Mouse (Mus musculus): Measurements from ENCODE around the gene 2810021J22Rik. TPM values are rescaled to one million over a fixed set of nuclear protein-coding genes. Genes with fewer than 3 reads are reported as not detected.

2810021J22Rik gene
- total RNA-seq, 1 experiment from 2014 or later = 1.7 TPM

Other genes with a start within 250 kb of the 2810021J22Rik start
- gene Olfr323, start 236.7 kb upstream of the 2810021J22Rik start, total RNA-seq (2017) = not detected in 2 replicates
- gene Trim58, start 226.8 kb upstream of the 2810021J22Rik start, total RNA-seq (2017) = 2.8 and 3.9 TPM in 2 replicates
- not detected in 2 replicates for gene Olfr322, start 208.4 kb upstream of the 2810021J22Rik start, total RNA-seq (2017)
- gene Olfr320, start 186.1 kb upstream of the 2810021J22Rik start, total RNA-seq (2017) = not detected in 2 replicates
- not detected in 2 replicates for gene Olfr319, start 168.1 kb upstream of the 2810021J22Rik start, total RNA-seq (2017)
- not detected in 2 replicates for gene Olfr318, start 143.2 kb upstream of the 2810021J22Rik start, total RNA-seq (2017)
- gene Olfr317, start 128.0 kb upstream of the 2810021J22Rik start, total RNA-seq (2017) = not detected in 2 replicates
- gene Olfr316, start 114.5 kb upstream of the 2810021J22Rik start, total RNA-seq (2017) = not detected in 2 replicates
- gene Olfr315, start 94.0 kb upstream of the 2810021J22Rik start, total RNA-seq (2017) = not detected in 2 replicates
- gene Olfr314, start 84.3 kb upstream of the 2810021J22Rik start, total RNA-seq (2017) = not detected in 2 replicates
- gene Fam183b, start 65.3 kb upstream of the 2810021J22Rik start, total RNA-seq (2017) = not detected in 2 replicates
- not detected in 2 replicates for gene Olfr313, start 52.2 kb upstream of the 2810021J22Rik start, total RNA-seq (2017)
- not detected in 2 replicates for gene Olfr312, start 38.0 kb upstream of the 2810021J22Rik start, total RNA-seq (2017)
- not detected in 2 replicates for gene Olfr311, start 28.0 kb upstream of the 2810021J22Rik start, total RNA-seq (2017)
- gene Gm12258, start 20.1 kb upstream of the 2810021J22Rik start, total RNA-seq (2017) = 2.5 and 7.9 TPM in 2 replicates
- 7.3 and 15.1 TPM in 2 replicates for gene Zfp39, start 37.0 kb downstream of the 2810021J22Rik start, total RNA-seq (2017)
- gene Btnl10, start 50.7 kb downstream of the 2810021J22Rik start, total RNA-seq (2017) = 0.50 and 4.1 TPM in 2 replicates
- gene Rnf187, start 71.7 kb downstream of the 2810021J22Rik start, total RNA-seq (2017) = 82.1 and 83.1 TPM in 2 replicates
- 2.0 and 4.1 TPM in 2 replicates for gene Hist3h2ba, start 81.7 kb downstream of the 2810021J22Rik start, total RNA-seq (2017)
- 146 and 162 TPM in 2 replicates for gene Hist3h2a, start 87.5 kb downstream of the 2810021J22Rik start, total RNA-seq (2017)
- gene Trim17, start 87.5 kb downstream of the 2810021J22Rik start, total RNA-seq (2017) = not detected in 2 replicates
- gene Trim11, start 110.9 kb downstream of the 2810021J22Rik start, total RNA-seq (2017) = 21.0 and 27.6 TPM in 2 replicates